Mouse (Mus musculus) E14TG2a.4 (cell line): ENCODE data around the gene Fam171a2.

ENCODE experiments used
- CTCF ChIP-seq: conservative IDR thresholded peaks from 2 replicates; pipeline ENCODE4 v1.5.1; 2014; ENCODE audit warnings: low read length
- POU5F1 ChIP-seq: IDR thresholded peaks from 2 replicates; pipeline ENCODE4 v1.6.1; 2014; ENCODE audit warnings: low read length, borderline replicate concordance

GRCm38 (mm10) chr11:102465713-102466436 lies 18.4 kb upstream of the Fam171a2 start:
- TF ChIP-seq CTCF (no peak), POU5F1 (no peak)
